Mouse (Mus musculus): ENCODE results near the gene Capn6.

Capn6 gene

GRCm38 (mm10) chrX:143827212-143827611 lies at the start of gene Capn6:
TSS of gene Capn6 (minus strand) at chrX:143827414.
- DNase-seq (ENCODE audit: low read depth, low spot score), result peak; percentile 42

DNA sequence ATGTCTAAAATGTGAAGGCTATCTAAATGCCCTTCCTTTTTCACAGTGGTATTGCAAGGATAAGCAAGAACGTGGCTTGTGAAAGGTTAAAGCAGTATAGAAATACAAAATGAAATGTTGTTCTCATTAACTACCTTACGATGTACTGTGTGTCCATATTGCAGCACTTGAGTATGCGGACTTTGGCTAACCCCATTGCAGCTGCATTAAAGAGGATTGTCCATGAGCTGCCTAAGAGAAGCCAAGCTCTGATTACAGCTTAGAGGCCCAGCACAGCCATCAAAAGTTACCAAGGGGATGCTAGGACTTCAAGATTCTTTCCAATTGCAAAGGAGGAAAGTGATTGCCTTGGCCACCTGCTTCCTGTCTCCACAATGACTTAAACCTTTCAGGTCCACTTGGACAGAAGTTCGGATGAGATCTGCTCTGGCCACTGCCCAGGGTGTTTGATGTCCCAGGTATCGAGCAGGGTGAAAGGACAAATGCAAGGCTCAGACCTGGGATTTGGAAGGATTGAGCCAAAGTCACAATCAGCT lies 40.0 kb upstream of the Capn6 start:
- no peak for DNase-seq (ENCODE audit: low read depth, low spot score)

DNA sequence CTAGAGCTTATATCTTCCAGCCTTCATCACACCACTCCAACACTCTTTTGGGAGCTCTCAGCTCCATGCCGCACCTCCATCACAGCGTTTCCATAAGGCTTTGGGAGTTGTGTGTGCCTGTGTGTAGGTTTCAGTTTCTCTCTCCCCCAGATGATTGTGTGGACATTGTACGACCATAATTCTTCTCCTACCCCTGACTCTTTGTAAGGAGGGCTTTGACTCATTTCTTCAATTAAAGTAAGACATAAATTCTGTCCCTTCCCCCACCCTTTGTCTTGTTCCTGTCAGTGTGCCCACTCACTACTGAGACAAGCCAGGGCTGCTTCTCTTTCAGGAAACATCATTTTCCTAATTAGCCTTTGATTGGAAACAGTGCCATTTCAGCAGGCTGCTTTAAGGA lies 24.1 kb upstream of the Capn6 start:
- DNase-seq (ENCODE audit: low read depth, low spot score), result no peak

DNA sequence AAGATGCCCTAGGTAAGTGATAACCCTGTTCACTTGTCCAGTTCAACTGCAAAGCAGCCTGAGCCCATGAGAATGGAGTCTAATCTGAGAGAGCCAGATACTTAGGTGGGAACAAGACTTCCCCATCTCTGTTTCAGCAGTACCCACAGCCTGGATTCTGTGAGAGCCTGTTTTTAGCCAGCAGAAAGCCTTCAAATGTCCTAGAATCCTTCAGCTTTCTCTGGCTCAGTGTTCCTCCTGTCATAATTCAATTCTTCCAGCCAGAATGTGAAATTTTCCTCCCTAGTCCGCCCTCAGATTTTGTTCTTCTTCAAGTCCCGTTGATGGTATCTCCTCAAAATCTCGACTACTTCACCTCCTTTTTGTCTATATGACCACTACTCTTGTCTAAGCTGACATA lies 22.8 kb upstream of the Capn6 start:
- no peak for DNase-seq (ENCODE audit: low read depth, low spot score)

GRCm38 (mm10) chrX:143846637-143847036 lies 19.4 kb upstream of the Capn6 start:
- DNase-seq (ENCODE audit: low read depth, low spot score), result no peak

- no peak for DNase-seq (ENCODE audit: low read depth, low spot score)
Measured at GRCm38 (mm10) chrX:143826521-143826920, 693 bp downstream of the Capn6 start.

GRCm38 (mm10) chrX:143818961-143819360 lies 8.3 kb downstream of the Capn6 start:
- peak; percentile 2 for DNase-seq (ENCODE audit: low read depth, low spot score)

DNA sequence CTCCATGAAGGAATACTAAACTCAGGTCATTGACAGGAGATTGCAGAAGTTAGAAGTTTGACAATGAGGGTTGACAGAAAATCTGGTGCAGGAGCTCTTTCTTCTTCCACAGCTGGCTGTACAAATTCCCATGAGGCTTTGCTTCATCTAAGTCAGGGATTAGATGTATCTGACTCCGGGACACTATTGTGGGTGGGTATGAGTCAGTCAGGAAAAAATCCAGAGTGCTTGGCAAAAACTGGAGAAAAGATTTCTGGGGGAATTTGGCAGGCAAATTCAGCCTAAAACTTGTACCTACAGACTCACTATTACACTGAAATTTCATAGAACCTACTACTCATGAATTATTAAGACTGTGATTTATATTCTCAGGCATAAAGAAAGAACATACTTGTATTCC lies 11.3 kb downstream of the Capn6 start:
- DNase-seq (ENCODE audit: low read depth, low spot score), result no peak

- no peak for DNase-seq (ENCODE audit: low read depth, low spot score)
Measured at GRCm38 (mm10) chrX:143762556-143762955, 64.7 kb downstream of the Capn6 start.

All from R1 (cell line).